Mouse (Mus musculus): ENCODE data around the gene Casc4. TPM values are rescaled to one million over a fixed set of nuclear protein-coding genes. Genes with fewer than 3 reads are reported as not detected.
"Not testable (repeated sequence)": the region's sequence is repeated elsewhere in the genome, so short reads cannot be mapped to it uniquely, and the experiment has no call there.

The Casc4 gene
- polyA plus RNA-seq, 1 experiment from 2014 or later: 12.8 TPM

DNA sequence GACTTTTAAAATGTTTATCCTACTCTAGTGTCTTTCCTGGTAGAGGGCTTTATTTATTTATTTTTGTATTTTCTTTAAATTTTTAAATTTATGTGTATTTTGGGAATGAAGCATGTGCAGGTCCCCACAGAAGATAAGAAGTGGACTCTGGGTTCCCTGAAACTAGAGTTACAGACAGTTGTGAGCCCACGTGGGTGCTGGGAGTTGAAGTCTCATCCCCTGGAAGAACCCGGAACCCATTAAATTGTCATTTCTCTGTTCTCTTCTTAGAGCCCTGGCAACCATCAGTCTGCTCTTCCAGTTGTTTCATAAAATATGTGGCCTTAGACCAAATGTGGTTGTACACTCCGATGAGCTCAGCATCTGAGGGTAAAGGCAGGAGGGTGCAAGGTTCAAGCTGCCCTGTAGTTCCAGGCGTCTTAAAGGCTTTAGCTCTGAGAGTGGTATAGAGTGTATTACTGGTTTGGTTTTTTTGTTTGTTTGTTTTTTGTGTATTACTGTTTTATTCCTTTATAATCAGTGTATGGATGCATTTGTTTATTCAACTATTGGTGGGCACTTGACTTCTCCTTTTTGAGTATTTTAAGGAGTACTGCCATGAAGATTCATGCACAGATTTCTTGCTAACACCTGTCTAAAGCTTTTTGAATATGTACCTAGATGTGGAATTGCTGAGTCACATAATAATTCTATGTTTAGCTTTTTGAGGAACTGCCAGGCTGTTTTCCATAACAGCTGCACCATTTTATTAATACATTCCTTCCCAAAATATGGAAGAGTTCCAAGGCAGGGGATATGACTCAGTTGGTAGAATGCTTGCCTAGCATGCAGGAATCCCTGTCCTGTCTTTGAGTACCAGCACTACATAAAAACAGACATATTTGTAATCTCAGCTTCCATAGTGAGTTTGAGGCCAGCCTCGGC is 49.5 kb downstream of the Casc4 start:
- Histone ChIP-seq H3K27ac (replicated peaks) (no peak overlapping the region), H3K9me3 (no peaks in the 10 kb centered on the region), H3K4me2 (no peak overlapping the region), H3K9ac (no peak overlapping the region), H3K36me3 (peaks cover 27% of the 10 kb centered on the region), H3K27me3 (replicated peaks) (no peaks in the 10 kb centered on the region), H3K4me3 (no peak overlapping the region), H3K4me1 (no peaks in the 10 kb centered on the region)
- no peak for ATAC-seq (ENCODE audit: extremely low read depth, insufficient number of reproducible peaks, low FRiP score, low TSS enrichment)
- 83% methylated on average over 5 of the region's 5 CpGs for WGBS

DNA sequence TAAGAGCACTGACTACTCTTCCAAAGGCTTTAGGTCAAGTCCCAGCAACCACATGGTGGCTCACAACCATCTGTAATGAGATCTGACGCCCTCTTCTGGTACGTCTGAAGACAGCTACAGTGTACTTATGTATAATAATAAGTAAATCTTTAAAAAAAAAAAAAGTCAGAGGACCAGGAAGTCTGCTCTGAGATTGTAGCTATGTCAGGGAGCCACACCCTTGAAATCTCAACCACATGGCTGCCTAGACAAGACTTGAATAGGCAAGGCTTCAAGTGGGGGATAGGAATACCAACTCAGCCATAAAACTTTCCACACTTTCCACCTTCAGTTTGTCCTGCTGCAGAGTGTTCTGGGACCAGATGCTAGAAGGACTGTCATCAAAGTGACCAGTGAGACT is 70.9 kb downstream of the Casc4 start:
- WGBS: 65% methylated on average over 2 of the region's 2 CpGs
- H3K4me1 ChIP-seq; H3K4me3 ChIP-seq; H3K4me2 ChIP-seq; H3K9me3 ChIP-seq; H3K27ac ChIP-seq (replicated peaks); H3K9ac ChIP-seq; H3K27me3 ChIP-seq (replicated peaks); ATAC-seq (ENCODE audit: extremely low read depth, insufficient number of reproducible peaks, low FRiP score, low TSS enrichment): not testable (repeated sequence)
- peaks cover 21% of the 10 kb centered on the region; the same call in 1 of the 2 replicates for H3K36me3 ChIP-seq

DNA sequence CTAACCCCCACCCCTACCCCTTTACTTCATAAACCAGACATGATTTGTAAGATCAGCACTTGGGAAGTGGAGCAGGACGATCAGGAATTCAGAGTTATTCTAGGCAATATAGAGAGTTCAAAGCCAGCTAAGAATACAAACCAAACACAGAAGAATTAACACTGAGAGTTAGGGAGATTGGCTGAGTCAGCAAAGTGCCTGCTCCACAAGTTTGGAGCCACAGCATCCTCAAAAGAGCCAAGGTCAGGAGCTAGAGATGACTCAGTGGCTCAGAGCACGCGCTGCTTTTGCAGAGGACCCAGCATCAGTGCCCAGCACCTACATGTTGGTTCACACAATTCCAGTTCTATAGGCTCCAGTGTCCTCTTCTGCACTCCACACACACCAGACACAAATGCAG is 76.6 kb downstream of the Casc4 start:
- WGBS: 79% methylated on average over 3 of the region's 3 CpGs

DNA sequence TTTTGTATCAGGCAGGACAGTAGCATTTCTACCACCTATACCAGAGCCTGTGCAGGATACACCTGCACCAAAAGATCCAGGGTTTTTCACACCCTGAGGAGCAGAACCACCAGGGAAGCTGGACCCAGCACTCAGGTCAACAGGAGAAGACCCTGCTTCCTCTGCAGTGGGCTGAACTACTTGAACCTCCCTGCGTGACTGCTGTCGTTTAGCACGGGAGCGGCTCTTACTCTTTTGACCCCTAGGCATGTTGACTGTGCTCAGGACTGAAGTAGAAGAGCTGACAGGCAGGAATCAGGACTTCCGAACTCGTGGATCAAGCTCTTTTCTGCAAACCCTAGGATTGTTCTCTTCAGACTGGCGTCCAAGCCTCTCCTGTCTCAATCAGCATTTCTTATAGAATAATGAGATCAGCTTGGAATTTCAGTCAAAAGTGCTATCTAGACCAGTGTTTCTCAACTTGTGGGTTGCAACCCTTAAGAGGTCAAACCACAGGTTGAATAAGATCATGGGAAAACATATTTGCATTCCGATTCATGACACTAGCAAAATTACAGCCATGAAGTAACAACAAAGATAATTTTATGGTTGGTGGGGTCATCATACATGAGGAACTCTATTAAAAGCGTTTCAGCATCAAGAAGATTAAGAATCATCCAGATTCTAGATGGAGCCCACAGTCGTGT is 88.3 kb downstream of the Casc4 start:
- Histone ChIP-seq H3K9ac (peak overlapping the region; percentile 98), H3K27ac (replicated peaks) (peak overlapping the region; percentile 97), H3K36me3 (peaks cover 5% of the 10 kb centered on the region; the same call in 1 of the 2 replicates), H3K4me2 (peak overlapping the region; percentile 87), H3K9me3 (no peaks in the 10 kb centered on the region), H3K4me3 (peak overlapping the region; percentile 99), H3K4me1 (peaks cover 26% of the 10 kb centered on the region), H3K27me3 (replicated peaks) (no peaks in the 10 kb centered on the region)
- 14% methylated on average over 10 of the region's 10 CpGs for WGBS
- ATAC-seq (ENCODE audit: extremely low read depth, insufficient number of reproducible peaks, low FRiP score, low TSS enrichment): no peak

More for the DNA sequence above, 76.6 kb downstream of the Casc4 start:
- Histone ChIP-seq H3K4me3 (no peak overlapping the region), H3K4me1 (no peaks in the 10 kb centered on the region), H3K27ac (replicated peaks) (no peak overlapping the region), H3K36me3 (no peaks in the 10 kb centered on the region), H3K27me3 (replicated peaks) (no peaks in the 10 kb centered on the region), H3K4me2 (no peak overlapping the region), H3K9ac (no peak overlapping the region), H3K9me3 (no peaks in the 10 kb centered on the region)
- no peak for ATAC-seq (ENCODE audit: extremely low read depth, insufficient number of reproducible peaks, low FRiP score, low TSS enrichment)

DNA sequence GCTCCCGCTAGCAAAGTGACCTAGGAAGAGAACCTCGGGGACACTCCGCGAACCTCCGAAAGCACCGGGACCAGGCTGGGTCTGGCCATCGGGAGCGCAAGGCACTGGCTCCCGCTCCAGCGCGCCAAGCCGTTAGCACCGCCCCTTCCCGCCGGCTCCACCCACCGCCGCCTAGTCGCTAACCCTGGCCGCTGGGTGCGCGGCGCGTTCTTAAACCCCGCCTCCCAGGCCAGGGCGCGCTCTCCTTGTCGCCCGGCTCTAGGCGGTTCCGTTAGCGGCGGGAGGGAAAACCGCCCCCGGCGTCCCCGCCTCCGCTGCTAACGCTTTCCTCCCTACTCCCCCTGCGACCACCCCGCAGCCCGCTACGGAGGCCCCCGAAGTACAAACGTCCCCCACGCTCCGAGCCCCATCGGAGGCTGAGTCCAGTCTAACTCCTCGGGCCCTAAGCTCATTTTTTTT is 89.0 kb downstream of the Casc4 start, which contains the start of the genes Ctdspl2 and Mageb3:
Ctdspl2 (plus strand) TSS at position 237 of the 459 bp plus-strand sequence.
Mageb3 (minus strand) TSS at position 328 of the 459 bp plus-strand sequence.
- Histone ChIP-seq H3K9me3 (no peaks in the 10 kb centered on the region), H3K36me3 (peaks cover 9% of the 10 kb centered on the region), H3K4me2 (peak within 1 kb of the TSS; percentile 87), H3K4me1 (peaks cover 26% of the 10 kb centered on the region), H3K4me3 (peak within 1 kb of the TSS; percentile 99), H3K27ac (replicated peaks) (peak within 1 kb of the TSS; percentile 97), H3K27me3 (replicated peaks) (no peaks in the 10 kb centered on the region), H3K9ac (peak within 1 kb of the TSS; percentile 98)
- peak; percentile 98 for ATAC-seq (ENCODE audit: extremely low read depth, insufficient number of reproducible peaks, low FRiP score, low TSS enrichment)
- under 1% methylated on average over 48 of the region's 48 CpGs for WGBS

DNA sequence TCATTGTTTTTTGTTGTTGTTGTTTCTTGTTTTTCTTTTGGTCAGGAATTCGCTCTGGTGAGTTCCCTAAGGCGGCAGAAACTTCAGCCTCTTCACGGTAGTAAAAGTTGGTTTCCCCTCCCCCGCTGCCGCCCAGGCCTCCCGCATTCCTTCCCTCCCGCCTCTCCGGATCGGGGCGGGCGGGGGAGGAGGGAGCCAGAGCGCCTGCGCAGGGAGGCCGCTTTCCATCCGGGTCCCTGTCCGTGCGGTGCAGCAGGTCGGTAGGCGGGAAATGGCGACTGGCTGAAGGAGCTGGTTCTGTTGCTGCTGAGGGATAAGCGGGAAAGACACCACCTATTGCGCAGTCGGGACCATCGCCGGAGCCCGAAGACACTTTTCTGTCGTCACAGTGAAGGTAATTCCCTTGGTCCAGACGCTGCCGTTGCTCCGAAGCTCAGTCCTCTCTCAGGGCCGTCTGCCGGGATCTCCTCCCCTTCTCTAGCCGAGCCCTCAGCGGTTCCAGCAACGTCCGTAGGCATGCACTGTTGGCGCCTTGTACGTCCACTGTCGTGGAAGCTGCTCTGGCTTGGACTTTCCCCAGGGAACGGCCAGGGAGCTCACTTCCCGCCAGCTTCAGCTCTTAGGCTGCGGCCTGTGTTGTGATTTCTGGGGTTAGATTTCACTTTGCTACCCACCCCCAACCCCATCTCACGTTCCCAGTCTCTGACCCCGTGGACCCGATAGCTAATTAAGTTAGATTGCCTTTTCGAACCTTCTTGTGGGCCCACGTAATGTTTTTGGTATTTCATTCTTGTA is 89.7 kb downstream of the Casc4 start:
- peak; percentile 88 for ATAC-seq (ENCODE audit: extremely low read depth, insufficient number of reproducible peaks, low FRiP score, low TSS enrichment)
- peak overlapping the region; percentile 98 for H3K9ac ChIP-seq
- peak overlapping the region; percentile 99 for H3K4me3 ChIP-seq
- peak overlapping the region; percentile 87 for H3K4me2 ChIP-seq
- H3K9me3 ChIP-seq: no peaks in the 10 kb centered on the region
- H3K27me3 ChIP-seq (replicated peaks): no peaks in the 10 kb centered on the region
- peaks cover 11% of the 10 kb centered on the region for H3K36me3 ChIP-seq
- H3K4me1 ChIP-seq: peaks cover 26% of the 10 kb centered on the region
- WGBS: under 1% methylated on average over 47 of the region's 47 CpGs
- H3K27ac ChIP-seq (replicated peaks): peak overlapping the region; percentile 97

DNA sequence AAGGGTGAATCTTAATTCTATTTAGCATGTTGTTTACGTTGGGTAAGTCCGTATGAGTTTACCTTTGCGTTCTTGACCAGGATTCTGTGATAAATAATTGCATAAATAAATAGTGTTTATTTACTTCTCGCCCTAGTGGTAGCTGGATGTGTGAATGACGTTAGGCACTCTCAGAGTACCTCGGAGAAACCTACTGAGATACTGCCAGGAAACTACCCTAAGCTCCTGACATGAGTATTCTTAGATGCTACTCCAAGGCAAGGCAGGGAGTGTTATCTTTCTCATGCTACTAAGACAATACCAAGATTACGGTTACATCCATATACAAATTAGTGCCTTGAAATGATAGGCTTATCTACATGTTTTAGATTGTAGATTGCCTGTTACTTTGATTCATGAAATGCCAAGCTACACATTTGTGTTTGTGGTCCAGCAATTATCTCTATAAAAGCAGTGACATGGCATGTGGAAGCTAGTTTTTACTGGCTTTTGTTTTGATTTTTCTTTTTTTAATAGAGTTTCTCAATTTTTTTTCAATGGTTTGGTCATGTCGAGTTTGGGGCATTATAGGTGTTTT is 90.5 kb downstream of the Casc4 start:
- Histone ChIP-seq H3K27ac (replicated peaks) (peak overlapping the region; percentile 97), H3K9me3 (no peaks in the 10 kb centered on the region)
- WGBS: 4% methylated on average over 8 of the region's 8 CpGs

More for the DNA sequence above, 90.5 kb downstream of the Casc4 start:
- peaks cover 26% of the 10 kb centered on the region for H3K4me1 ChIP-seq
- no peaks in the 10 kb centered on the region for H3K27me3 ChIP-seq (replicated peaks)
- H3K36me3 ChIP-seq: peaks cover 17% of the 10 kb centered on the region
- peak overlapping the region; percentile 87 for H3K4me2 ChIP-seq
- H3K4me3 ChIP-seq: peak overlapping the region; percentile 99
- H3K9ac ChIP-seq: peak overlapping the region; percentile 98
- no peak for ATAC-seq (ENCODE audit: extremely low read depth, insufficient number of reproducible peaks, low FRiP score, low TSS enrichment)

Other genes starting within 250 kb of the Casc4 start
- gene Frmd5, start 59.9 kb upstream of the Casc4 start, polyA plus RNA-seq (2015; fragmentation: Nextera tagmentation; extraction: Ambion mirVana): 21.6 and 25.2 TPM in 2 replicates
- 32.7 and 33.7 TPM in 2 replicates for gene Ctdspl2, start 89.0 kb downstream of the Casc4 start, polyA plus RNA-seq (2015; fragmentation: Nextera tagmentation; extraction: Ambion mirVana)
- 0.08 and 0.09 TPM in 2 replicates for gene Mageb3, start 89.1 kb downstream of the Casc4 start, polyA plus RNA-seq (2015; fragmentation: Nextera tagmentation; extraction: Ambion mirVana)
- 10.2 and 11.4 TPM in 2 replicates for gene Eif3j1, start 161.6 kb downstream of the Casc4 start, polyA plus RNA-seq (2015; fragmentation: Nextera tagmentation; extraction: Ambion mirVana)

All from heart, embryonic 13.5 days (tissue).